Mouse (Mus musculus) G1E-ER4 (cell line): ENCODE data around the gene Trappc4. TPM values are rescaled to one million over a fixed set of nuclear protein-coding genes. Genes with fewer than 3 reads are reported as not detected.

Experiments used
- GATA1 ChIP-seq: IDR thresholded peaks from one replicate; pipeline ENCODE4 v1.8.0; 2012; ENCODE audit warnings: low read length, inconsistent platforms
- polyA plus RNA-seq: library from polyadenylated mRNA; stranded (reverse); fragments of >175 nt; gene quantifications from 2 replicates; pipeline ENCODE4 v1.2.3, GENCODE M21; 2012

Trappc4 gene
- 7.9 and 13.5 TPM in 2 replicates for polyA plus RNA-seq

DNA sequence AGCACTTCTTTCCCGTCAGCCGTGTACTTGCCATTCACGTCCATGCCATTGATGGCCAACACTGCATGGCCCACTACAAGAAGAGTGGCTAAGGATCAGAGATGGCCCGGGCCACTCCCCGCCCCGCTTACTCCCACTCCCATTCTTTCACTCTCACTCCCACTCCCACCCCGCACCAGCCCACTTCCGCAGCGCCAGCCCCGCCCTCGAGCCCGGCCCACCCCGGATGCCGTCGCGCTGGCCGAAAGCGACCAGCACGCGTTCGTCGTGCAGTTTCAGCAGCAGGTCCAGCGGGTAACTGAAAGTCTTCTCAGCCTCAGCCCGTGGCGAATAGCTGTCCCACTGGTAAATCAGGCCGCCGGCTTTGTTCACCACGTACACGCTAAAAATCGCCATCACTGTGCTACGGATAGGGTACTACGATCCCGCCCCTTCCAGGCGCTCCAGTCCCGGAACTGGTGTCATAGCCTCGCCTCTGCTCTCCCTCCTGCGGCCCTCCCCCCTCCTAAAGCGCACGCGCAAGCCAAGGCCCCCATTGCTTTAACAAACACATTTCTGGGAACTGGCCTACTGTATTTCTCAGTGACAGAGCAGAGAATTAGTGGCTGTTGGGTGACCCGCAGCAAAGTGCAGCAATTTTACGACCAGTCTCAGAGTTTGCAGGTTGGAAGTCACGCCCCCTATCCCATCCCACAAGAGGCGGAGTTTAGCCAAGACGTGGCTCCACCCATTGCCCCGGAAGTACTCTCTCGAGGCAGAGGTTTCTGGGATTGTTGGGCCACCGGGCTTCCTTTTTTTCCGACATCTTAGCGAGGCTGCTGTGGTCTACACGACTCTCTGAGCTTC, at the start of gene Trappc4, which contains the start of gene Rps25:
TSS of gene Trappc4 (minus strand) at position 695 of the 846 bp plus-strand sequence.
TSS of gene Rps25 (plus strand) at position 234 of the 846 bp plus-strand sequence.
- no peak for TF ChIP-seq GATA1

DNA sequence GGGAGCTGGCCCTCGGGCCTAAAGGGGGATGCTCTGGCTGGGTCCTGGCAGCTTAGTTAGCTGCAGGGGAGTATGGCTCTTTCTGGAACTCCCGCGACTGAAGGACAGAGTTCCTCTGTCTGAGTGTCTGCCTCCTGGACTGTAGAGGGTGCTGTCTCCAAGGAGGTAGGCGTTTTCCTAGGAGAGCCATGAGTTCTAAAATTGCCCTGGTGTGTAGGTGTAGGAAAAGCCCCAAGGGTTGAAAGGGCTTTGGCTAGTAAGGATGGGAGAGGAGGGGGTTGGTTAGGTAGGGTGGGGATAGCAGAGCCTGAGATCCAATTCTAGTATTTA, 47.5 kb upstream of the Trappc4 start, which contains the start of gene Upk2:
TSS of gene Upk2 (minus strand) at position 86 of the 330 bp plus-strand sequence.
- no peak for TF ChIP-seq GATA1

DNA sequence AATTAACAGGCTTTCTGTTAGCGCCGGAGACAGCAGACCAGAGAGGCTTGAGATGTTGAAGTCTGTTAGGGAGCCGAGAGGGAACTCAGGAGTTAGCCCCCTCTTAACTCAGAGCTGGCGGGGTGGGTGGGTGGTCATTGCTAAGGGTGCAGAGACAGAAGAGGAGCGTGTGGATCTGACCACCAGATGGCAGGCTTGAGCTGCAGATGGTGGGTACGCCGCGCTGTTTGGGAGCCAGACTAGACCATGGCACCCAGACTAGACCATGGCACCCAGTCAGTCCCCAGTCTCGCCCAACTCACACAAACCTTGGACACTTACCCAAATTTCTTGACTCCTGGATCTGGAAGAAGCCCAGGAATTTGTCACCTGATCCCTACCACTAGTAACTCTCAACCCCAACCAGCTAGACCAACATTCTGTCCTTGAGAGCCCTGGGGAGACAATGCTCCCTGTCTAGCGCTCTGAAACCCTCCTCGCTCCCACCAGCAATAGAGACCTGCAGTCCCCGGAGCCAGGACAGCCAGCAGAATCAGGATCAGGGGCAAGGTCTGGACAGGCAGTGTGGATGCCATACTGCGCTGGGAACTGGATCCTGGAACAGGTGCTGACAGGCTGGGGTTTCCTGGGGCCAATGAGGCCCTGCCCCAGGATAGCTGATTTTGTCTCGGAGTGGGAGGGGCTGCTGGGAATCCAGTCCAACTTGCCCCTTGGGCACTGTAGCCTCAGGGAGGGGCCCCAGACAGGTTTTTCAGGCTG, 46.9 kb upstream of the Trappc4 start:
- TF ChIP-seq GATA1: no peak

DNA sequence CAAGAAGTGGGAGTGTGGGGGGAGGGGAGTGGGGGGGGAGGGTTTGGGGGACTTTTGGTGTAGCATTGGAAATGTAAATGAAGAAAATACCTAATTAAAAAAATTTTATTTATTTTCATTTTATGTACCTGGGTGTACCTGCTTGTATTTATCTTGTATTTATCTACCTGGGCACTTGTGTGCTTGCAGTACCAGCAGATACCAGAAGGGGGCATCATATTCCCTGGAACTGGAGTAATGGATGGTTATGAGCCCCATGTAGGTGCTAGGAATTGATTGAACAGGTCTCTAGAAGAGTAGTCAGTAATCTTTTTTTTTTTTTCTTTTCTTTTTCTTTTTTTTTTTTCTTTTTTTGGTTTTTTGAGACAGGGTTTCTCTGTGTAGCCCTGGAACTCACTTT, 43.0 kb upstream of the Trappc4 start:
- no peak for TF ChIP-seq GATA1

DNA sequence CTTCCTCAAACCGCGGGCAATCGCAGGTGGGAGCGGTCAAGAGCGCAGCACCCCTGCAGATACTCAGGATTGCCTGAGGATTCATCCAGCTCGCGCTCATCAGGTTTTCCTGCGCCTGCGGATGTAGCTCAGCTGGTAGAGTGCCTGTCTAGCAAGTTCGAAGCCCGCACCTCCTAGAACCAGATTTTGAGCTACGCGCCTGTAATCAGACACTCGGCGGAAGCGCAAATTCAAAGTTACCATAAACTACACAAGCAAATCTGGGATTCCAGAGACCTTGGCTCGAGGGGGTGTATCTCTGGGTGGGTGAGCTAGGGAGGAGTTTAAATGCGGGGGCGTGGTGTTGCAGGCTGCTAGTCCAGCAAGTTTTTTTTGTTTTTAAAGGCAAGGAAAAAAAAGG, 33.6 kb upstream of the Trappc4 start, which contains the start of gene Foxr1:
TSS of gene Foxr1 (minus strand) at position 176 of the 400 bp plus-strand sequence.
- TF ChIP-seq GATA1: no peak

DNA sequence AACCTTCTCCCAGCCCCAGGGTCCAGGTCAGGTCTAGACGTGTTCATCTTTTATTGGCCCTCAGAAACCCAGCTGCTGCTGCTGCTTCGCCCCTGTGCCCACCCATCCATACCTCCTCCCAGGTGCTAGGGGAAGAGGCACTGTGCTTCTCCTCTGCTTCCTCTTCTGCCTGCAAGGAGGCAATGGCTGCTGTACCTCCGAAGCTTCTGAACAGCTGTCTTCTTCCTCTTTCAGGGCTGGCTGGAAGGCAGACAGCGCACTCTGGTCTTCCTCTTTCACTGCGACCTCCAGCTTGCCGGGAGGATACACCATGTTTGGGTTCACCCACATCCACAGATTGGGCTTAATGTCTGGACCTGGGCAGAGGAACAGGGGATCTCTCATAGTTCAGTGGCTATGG, 28.3 kb upstream of the Trappc4 start:
- no peak for TF ChIP-seq GATA1

DNA sequence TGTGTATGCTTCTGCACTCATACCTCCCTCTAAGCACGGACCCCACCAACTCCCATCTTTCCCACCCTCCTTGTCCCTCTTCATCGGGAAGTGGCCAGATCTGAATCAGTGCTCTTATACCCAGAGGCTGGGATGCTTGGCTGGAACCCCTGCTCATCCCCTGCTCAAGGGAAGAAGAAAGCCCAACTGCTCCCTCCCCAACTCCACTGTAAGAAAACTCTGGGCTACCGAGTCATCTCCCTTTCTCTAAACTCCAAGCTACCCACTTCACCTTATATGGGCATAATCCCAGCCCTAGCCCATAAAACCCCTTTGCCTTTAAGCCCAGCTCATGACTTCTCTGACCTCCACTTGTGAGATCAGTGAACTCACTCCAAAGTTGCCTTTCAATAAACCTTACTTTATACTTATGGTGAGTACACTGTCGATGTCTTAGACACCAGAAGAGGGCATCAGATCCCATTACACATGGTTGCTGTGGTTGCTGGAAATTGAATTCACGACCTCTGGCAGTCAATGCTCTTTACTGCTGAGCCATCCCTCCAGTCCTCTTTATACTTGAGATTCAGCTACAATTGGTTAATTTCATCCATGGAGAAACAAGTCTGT, 25.3 kb upstream of the Trappc4 start:
- no peak for TF ChIP-seq GATA1

DNA sequence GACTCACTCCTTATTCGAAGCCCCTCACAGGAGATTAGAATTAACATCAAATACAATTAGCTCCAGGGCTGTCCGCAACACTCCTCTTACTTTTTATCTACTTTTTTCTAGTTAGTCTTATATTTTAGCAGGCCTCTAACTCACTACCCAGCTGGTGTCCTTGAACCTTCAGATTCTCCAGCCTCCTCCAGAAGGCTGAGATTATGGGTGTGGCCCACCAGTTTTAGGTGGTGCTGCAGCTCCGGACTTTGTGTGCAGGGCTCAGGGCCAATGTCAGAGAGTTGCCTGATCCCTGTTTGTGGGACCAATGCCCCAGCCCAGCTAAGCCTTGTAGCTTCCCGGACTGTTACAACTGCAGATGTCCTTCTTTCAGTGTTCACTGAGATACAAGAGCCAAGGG, 16.2 kb upstream of the Trappc4 start:
- TF ChIP-seq GATA1: no peak

DNA sequence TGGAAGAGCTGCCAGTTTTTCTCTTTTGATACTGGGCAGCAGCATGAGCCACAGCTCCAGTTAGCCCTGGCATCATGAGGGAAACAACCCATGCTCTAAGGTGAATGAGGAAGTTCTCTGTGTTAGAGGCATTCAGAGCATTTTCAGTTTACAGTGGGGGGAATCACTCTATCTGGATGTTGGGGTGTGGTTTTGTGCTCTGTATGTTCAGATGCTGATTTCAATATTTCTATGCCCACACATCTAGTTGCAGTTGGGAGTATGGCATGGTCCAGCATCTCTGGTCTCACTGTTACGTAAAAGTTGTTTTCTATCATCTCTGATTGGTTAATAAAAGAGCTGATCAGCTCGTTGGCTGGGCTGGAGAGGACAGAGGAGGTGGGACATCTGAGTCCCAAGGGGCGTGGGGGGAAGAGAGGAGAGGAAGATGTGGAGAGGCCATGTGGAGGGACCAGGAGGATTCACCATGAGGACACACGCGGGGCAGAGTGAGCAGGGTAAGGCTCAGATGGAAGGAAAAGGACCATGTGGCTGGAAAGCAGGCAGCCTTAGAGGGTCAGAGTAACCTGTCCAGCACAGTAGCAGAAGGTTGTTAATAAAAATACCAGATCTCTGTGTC, 13.0 kb upstream of the Trappc4 start:
- no peak for TF ChIP-seq GATA1

DNA sequence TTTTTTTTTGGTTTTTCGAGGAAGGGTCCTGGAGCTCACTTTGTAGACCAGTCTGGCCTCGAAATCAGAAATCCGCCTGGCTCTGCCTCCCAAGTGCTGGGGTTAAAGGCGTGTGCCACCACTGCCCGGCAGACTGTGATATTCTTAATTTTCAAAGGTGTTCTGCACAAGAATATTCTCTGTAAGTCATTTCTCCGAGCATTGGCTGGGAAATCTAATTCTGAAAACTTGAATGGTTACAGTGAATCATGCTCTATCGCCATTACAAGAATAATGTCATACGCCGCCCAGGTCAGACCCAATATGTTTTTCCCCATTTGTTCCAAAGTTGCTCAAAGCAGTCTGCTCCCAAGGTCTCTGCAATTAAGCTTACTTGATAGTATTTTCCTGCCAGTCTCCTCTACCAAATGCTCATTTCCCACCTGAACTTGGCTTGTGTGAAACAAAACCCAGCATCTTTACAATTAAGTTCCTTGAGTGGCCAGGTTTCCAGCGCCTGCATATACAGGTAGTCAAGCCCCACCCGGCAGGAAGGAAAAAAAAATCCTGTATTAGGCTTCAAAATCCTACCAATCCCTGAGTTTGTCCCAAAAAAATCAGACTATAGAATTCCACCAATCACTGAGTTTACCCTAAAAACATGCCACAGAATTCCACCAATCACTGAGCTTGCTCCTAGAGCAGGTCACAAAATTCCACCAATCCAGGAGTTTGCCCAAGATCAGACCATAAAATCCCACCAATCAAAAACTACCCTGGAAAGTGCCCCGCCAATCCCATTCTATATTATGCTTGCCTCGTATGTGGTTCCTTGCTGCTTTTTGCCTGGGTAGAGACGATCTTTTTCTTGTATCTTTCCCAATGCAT, 11.4 kb upstream of the Trappc4 start, which contains the start of gene Ccdc84:
TSS of gene Ccdc84 (minus strand) at position 51 of the 867 bp plus-strand sequence.
- TF ChIP-seq GATA1: no peak

DNA sequence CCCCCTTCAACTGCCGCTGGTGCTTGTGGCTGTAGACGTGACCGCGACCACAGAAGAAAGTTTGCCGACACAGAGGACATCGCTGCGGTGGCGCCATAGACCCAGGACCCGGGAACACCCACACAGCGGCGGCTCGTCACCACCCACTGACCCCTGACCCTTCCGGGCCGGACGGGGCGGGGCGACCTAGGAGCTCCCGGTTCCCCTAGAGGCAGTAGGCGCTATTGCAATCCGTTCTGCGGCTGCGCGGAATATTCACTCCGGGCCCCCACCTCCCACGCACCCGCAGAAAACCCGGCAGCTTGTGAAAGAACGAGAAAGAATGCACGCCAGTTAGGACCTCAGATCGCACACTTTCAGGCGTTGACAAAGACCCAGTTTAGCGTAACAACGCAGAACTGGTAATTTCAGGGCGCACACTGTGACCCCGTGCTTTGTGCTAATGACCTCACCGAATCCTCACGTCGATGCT, 10.5 kb upstream of the Trappc4 start:
- TF ChIP-seq GATA1: no peak

DNA sequence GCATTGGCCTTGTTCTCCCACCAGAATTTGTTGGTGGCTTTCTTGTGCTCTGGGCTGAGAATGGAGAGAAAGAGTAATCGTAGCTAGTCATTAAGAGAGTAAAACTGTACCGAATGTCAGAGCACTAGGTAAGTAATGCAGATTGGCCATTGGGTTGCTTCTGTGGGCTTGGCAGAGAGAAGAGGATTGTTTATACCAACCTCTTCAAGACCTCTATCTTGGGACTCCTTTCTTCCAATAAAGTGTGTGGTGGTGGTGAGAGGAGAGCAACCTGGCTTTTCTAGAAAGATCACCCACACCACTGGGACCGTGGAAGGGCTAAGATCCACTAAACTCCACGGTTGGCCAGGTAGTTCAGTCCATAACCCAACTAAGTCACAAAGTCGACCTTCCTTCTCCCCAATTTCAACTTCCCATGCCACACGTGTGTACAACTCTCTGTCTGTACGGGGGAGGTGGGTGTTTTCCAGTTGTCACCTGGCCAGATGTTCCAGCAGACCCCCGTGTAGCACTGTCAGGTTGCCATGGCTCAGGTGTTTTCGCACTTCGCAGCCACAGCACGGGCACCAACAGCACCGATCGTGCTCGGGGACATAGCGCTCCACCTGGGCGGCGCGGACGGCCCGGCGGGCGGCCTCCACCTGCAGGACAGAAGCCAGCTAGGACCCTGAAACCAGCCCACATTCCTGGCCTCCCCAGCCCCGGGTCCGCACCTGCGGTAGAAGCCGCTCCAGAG, 9.9 kb upstream of the Trappc4 start:
- TF ChIP-seq GATA1: no peak

DNA sequence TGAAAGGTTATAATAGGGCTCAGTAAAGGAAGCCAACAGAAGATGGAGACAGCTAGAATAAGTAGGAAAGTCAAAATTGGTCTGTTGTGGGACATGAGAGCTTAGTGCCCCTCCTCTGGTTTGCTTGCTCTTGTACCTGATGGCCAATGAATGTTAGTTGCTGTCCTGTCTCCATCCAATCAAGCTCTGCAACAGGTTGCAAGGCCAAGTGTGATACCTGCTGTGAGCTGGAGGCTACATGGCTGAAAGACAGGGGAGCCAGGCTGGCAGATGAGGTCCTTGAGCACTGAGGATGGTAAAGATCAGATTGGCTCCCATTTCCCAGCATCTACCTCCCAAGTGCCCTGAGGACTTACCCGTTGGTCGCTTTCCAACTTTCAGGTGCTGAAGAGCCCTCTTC, 5.4 kb upstream of the Trappc4 start:
- no peak for TF ChIP-seq GATA1

DNA sequence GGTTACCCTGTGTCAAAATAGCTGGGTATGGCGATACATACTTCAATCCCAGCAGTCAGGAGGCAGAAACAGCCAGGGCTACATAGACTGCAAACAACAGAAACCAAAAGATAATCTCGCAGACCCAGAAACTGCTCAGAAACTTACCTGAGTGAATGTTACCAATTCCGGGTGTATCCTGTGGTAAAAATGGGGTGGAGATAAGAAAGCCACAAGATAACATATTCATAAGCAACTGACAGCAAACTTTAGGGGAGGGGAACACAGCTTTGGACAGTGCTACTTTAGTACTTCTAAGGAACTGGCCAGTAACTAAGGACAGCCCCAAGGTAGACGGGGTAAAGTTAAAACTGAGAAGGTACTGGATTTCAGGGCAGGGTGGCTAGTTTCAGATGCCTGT, 4.9 kb upstream of the Trappc4 start:
- peak; percentile 52 for TF ChIP-seq GATA1
